Mouse (Mus musculus) naive thymus-derived CD4-positive, alpha-beta T cell, adult 5 months (primary cell): ENCODE results near the gene Chit1. TPM values are rescaled to one million over a fixed set of nuclear protein-coding genes. Genes with fewer than 3 reads are reported as not detected.

Experiments used
- polyA plus RNA-seq: library from polyadenylated mRNA; unstranded; fragments of 100-300 nt; shearing (Covaris generic); gene quantifications from one replicate; pipeline ENCODE4 v1.2.1, GENCODE M21; 2017

Gene Chit1
- polyA plus RNA-seq: not detected

GRCm38 (mm10) chr1:134110979-134111378, at the start of gene Chit1:
Gene Chit1, plus strand, starts transcription at chr1:134111242.

GRCm38 (mm10) chr1:134078802-134079476, 32.1 kb upstream of the Chit1 start, which contains the start of gene Btg2:
Gene Btg2, minus strand, starts transcription at chr1:134079120.

GRCm38 (mm10) chr1:134182025-134182424, 71.0 kb downstream of the Chit1 start, which contains the start of gene Chil1:
Gene Chil1, plus strand, starts transcription at chr1:134182176.

GRCm38 (mm10) chr1:134193126-134193525, 82.1 kb downstream of the Chit1 start, which contains the start of gene Mybph:
Gene Mybph, plus strand, starts transcription at chr1:134193448.

Other genes with a start within 250 kb of the Chit1 start
- not detected for gene Optc, start 203.2 kb upstream of the Chit1 start, polyA plus RNA-seq
- gene Prelp, start 189.8 kb upstream of the Chit1 start, polyA plus RNA-seq: not detected
- gene Fmod, start 74.0 kb upstream of the Chit1 start, polyA plus RNA-seq: not detected
- gene Btg2, start 32.1 kb upstream of the Chit1 start, polyA plus RNA-seq: 250 TPM
- gene Chil1, start 70.9 kb downstream of the Chit1 start, polyA plus RNA-seq: not detected
- gene Mybph, start 82.2 kb downstream of the Chit1 start, polyA plus RNA-seq: not detected
- not detected for gene Adora1, start 124.2 kb downstream of the Chit1 start, polyA plus RNA-seq
- gene Myog, start 178.7 kb downstream of the Chit1 start, polyA plus RNA-seq: not detected
- gene Ppfia4, start 221.7 kb downstream of the Chit1 start, polyA plus RNA-seq: not detected